Mouse (Mus musculus) kidney, postnatal 36 days (tissue): Measurements from ENCODE around the gene Cdr2l.

ENCODE experiments used
- DNase-seq, 2 experiments: peaks; one replicate each; pipeline ENCODE4 v3.0.0; 2021 to 2022; ENCODE audit warnings: mixed read lengths in 2 of 2

The Cdr2l gene

DNA sequence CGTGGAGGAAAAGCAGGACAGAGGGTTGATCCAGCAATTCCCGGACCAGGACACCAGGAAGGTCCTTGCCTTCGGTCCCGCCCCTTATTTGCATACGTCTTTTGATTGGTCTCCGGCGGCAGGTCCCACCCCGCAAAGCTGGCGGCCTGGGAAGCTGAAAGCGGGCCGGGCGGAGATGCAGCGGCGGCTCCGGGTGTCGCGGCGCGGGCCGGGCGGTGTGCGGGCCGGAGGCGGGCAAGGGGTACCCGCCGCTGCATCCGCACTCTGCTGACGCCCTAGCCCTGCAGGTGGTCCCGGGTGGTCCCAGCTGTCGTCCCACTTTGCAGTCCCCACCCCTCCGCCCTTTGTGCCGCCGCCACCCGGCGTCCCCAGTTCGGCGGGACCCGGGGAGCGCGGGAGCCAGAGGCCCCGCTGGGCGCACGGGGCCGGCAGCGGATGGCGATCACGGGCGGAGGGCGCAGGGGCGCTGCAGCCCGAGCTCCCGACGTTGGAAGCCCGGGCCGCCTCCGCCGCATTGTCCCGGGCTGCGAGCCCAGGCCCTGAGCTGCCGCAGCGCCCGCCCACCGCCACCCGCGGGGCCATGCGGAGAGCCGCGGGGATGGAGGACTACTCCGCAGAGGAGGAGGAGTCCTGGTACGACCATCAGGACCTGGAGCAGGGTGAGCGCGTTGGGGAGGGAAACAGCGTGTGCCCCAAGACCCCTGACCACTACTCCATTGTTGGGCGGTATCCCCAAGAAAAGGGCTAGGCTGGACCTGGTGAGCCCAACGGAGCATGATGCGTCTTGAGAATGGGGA is at the start of gene Cdr2l:
TSS of gene Cdr2l (plus strand) at position 174 of the 797 bp plus-strand sequence.
- DNase-seq = peak; percentile 95 to 96

- no peak for DNase-seq
These were observed 47.2 kb upstream of the Cdr2l start, which contains the start of gene Otop3 for GRCm38 (mm10) chr11:115334531-115334930. Gene Otop3 (plus strand): TSS chr11:115334731.

DNA sequence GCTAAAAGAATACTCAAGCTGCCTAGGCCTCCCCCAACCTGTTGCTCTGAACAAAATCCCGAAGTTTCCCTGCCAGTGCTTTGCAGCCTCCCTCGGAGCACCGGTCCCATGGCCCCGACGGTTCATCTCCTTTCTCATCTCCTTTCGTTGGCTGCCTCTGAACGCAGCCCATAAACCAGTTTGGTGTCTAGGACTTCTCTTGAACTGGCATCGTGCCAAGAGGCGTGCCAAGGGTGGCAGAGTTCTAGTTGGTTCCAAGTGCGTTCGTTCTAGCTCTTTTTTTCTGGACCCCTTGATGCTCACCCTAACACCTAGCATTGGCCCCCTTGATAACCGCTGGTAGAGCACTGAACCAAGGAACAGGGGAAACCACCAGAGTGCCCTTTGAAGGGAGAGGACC is 46.5 kb upstream of the Cdr2l start:
- peak; percentile 18 to 71 for DNase-seq

DNA sequence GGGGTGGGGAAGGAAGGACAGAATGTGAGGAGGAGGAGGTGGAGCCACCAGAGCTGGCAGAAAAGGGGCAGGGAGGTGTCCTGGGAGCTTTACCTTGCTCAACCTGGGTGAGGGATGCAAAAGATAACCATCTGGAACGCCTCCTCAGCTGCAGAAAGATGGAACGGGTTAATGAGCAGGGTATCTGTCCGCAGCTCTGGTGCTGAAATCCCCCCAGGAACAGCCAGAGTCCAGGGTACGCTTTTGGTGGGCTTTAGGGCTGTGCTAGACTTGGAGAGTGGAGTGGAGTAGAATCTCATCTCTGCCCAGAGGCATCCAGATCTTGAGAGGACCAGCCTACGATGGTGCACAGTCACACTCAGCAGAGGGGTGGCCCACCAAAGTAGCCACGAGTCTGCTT is 45.6 kb upstream of the Cdr2l start:
- DNase-seq = no peak

DNA sequence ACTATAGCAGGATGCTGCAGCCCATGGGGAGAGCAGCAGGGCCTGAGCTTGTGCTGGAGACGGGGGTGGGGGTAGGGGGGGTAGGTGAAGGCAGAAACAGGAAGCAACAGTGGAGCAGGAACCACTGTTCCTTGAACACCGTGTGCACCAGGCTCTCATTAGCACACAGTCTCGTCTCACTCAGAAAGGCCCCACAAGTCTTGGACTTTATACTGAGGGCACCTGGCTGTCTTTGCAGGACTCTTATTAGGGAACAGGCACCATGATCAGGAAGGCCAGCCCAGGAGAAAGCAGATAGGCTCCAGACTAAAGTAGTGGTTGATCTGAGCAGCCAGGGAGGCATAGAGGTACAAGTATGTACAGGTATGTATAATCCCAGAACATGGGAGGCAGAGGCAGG is 44.4 kb upstream of the Cdr2l start:
- DNase-seq = peak; percentile 32 to 46

GRCm38 (mm10) chr11:115337826-115338225 is 43.9 kb upstream of the Cdr2l start:
- peak; percentile 17 to 37 for DNase-seq

GRCm38 (mm10) chr11:115341246-115341645 is 40.5 kb upstream of the Cdr2l start:
- no peak for DNase-seq

DNA sequence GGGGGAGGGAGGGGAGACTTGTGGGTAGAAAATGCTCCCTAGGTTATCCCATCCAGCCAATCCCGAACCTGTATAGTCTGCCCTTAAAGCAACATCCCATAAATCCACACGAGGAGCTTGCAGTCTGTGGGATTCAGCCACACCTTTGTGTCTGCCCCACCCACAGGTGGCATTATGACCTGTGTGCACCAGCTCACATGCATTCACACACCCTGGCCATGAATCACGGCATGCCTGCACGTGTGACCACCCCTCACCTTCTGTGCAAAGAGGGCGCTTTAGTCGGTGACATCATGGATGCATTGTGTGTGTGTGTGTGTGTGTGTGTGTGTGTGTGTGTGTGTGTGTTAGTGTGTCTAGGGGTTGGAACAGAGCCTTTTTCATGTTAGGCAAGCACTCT is 39.9 kb upstream of the Cdr2l start:
- no peak for DNase-seq

DNA sequence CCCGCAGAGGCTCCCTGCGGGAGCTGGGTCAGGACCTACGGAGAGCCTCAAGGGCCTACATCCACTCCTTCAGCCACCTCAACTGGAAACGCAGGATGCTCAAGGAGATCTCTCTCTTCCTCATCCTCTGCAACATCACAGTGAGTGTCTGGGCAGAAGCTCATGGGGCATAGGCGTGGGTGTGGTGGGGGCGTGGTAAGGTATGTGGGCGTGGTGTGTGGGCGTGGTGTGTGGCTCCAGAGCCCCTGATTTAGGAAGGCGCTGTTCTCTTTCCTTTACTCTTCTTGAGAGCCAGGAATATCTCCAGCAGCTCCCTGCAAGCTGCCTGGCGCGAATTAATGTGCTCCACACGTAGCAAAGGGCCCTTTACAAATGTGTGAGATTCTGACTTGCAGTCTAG is 36.7 kb upstream of the Cdr2l start:
- no peak for DNase-seq

GRCm38 (mm10) chr11:115345515-115345914 is 36.2 kb upstream of the Cdr2l start:
- DNase-seq = no peak

- no peak for DNase-seq
These were observed 33.0 kb upstream of the Cdr2l start for GRCm38 (mm10) chr11:115348681-115349248.

DNA sequence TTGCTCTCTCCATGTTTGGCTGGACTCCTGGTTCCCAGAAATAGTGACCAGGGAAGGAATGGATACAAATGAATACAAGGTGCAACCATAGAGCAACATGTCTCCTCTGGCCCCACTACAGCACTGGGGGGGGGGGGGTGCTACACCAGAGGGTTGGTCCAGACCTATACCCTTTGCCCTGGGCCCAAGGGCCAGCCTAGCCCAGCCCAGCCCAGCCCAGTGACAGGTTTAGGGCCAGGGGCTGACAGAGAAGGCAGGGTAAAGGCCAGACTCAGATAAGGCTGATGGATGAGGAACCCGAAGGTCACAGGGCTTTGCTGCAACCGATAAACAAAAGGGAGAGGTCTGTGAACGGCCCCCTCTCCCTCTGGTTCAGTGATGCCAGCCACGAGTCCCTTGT is 31.7 kb upstream of the Cdr2l start:
- no peak for DNase-seq

GRCm38 (mm10) chr11:115353375-115353774 is 28.3 kb upstream of the Cdr2l start:
- DNase-seq = no peak

GRCm38 (mm10) chr11:115354183-115354582 is 27.5 kb upstream of the Cdr2l start:
- peak; percentile 61 to 80 for DNase-seq

- peak; percentile 80 to 89 for DNase-seq
These were observed 23.2 kb upstream of the Cdr2l start for GRCm38 (mm10) chr11:115358468-115358867.

DNA sequence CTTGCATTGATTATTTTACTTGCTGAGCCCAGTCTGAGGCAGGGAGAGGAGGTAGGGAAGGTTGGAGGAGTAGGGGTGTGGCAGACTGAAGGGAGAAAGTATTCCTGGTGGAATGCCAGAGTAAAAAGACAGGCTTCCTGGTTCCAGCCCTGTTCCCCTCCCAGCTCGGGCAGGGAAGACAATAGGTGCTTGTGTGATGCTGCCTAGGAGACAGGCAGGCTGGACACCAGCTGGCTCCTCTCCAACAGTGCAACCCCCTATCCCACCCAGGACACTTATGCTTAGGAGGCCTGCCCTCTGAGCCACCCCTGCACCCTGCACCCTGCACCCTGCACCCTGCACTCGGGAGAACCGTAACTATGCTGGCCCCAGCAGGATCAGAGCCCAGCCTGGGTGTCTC is 22.4 kb upstream of the Cdr2l start:
- DNase-seq = no peak

GRCm38 (mm10) chr11:115359726-115360125 is 22.0 kb upstream of the Cdr2l start:
- no peak for DNase-seq

GRCm38 (mm10) chr11:115364136-115364535 is 17.6 kb upstream of the Cdr2l start:
- no peak for DNase-seq

DNA sequence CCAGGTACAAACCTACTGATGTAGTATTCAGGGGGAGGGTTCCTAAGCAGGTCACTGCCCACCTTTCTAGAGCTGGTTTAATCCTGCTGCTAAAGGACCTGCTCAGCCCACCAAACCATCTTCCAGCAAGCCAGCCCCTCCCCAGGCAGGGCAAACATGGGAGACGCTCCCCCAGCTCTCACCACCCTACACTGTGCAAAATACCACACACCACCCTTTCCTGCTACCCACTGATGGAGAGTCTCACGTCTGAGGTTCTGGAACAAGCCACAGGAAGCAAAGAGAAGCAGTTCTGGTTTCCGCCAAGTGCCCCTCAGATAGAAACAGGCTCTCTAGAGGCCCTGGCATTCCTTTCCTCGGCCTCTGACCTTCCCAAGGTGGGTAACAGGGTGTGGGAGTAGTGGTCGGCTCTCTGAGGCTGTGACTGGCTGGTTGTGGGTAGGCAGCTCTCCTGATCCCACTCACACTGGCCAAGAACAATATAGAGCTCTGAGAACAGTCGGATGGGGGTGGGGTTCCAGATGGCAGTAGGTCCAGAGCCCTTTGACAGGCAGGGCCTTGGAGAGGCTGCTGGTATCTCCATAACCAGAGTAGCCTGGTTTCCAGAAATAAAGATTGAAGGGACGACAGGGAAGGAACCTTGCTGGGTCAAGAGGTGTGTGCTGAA is 15.5 kb upstream of the Cdr2l start:
- DNase-seq = no peak

GRCm38 (mm10) chr11:115366706-115367394 is 14.9 kb upstream of the Cdr2l start:
- DNase-seq = no peak

- DNase-seq = peak; percentile 86 to 93
These were observed 14.2 kb upstream of the Cdr2l start, which contains the start of gene Hid1 for GRCm38 (mm10) chr11:115367395-115367944. Gene Hid1 (minus strand): TSS chr11:115367756.

DNA sequence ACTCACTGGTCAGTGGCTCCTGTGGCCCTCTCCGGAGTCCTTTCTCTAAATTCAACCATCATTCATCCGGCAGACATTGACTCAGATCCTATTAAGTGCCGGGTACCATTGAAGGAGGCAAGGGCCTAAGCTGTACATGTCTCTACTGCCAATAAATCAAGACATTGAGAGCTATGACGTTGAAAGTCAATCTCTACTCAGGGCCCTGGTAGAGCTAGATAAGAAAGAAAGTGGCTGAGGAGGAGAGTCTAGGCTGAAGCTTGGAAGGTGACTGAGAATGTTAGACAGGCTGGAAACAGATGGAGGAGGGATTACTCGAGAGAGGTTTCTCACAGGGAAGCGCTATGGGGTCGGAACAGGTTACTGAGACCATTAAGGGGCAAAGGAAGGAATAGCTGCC is 11.3 kb upstream of the Cdr2l start:
- DNase-seq = no peak

GRCm38 (mm10) chr11:115371354-115371753 is 10.4 kb upstream of the Cdr2l start:
- DNase-seq = no peak
